Mouse (Mus musculus): ENCODE measurements around the gene Ktn1.

The Ktn1 gene

DNA sequence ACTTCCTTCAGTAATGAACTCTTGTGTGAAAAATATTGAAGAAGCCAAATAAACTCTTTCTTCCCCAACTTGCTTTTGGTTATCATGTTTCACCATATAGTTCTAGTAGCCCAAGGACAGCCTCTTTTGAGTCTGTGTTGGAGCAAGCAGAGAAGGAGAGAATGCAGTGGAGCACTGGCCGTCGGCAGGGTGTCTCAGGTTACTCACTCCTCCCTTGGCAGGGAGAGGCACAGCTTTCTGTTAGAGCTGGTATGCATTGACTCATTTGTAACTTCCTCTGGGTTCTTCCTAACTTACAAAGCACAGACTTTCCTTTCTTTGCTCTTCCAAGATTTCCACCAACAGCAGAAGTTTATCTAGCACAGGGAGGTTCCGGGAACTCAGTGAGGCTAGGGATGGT lies 105.3 kb downstream of the Ktn1 start:
- in situ Hi-C loops (cut with MboI; ENCODE audit: low sequenced_read_pairs) = loop anchor here (10.0 kb wide), 1 partner anchor 611 kb away; no protein-coding TSS in a partner anchor

DNA sequence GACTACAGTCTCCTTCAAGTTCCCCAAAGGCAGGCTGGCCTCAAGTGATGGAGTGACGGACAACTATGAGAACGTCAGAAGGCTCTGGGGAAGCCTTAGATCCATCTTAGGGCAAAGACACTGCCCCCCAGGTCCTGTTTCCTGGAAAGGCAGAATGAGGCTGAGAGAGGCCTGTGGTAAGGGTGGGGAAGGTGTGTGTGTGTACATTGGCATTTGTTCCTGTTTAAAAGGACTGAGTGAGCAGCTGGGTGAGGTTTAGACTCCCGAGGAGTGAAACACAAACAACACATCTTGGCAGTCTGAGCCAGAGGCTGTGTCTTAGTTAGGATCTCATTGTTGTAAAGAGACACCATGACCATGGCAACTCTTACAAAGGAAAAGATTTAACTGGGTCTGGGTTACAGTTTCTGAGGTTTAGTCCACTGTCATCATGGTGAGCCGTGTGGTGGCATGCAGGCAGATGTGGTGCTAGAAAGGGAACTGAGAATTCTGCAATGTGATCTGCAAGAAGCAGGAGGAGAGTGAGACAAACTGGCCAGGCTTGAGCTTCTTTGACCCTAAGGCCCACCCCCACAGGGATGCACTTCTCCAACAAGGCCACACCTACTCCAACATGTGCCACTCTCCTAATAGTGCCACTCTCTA lies 106.1 kb downstream of the Ktn1 start:
- in situ Hi-C loops (cut with MboI; ENCODE audit: low sequenced_read_pairs) = loop anchor here (10.0 kb wide), 1 partner anchor 610 kb away; no protein-coding TSS in a partner anchor

DNA sequence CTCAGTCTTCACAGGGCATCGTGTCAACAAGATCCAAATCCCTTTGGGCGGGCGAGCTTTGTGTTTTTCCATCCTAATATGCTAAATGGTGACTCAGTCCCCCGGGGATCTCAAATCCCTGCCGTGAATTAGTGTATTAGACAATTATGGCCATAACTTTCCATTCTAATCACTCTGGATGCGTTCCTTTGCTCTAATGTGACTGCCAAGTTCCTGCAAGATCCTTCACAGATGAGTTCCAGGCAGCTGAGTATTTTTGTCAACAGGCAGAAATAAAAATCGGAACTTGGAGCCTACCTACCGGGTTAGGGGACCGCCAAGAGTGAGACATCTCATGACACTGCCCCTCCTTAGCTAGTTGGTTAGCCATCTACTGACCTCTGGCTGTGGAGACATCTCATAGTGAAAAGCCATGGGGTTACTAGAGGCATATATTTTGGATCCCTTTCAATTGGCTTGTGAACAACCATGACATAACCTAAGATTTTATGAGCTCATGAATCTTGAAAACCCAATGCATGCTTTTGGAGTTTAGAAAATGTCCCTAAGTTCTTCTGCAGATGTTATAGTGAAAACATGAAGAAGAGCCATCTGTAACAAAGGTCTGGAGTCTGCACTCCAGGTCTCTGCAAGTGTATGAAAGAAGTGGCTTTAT lies 108.3 kb downstream of the Ktn1 start:
- in situ Hi-C loops (cut with MboI; ENCODE audit: low sequenced_read_pairs) = loop anchor here (10.0 kb wide), 1 partner anchor 608 kb away; no protein-coding TSS in a partner anchor

DNA sequence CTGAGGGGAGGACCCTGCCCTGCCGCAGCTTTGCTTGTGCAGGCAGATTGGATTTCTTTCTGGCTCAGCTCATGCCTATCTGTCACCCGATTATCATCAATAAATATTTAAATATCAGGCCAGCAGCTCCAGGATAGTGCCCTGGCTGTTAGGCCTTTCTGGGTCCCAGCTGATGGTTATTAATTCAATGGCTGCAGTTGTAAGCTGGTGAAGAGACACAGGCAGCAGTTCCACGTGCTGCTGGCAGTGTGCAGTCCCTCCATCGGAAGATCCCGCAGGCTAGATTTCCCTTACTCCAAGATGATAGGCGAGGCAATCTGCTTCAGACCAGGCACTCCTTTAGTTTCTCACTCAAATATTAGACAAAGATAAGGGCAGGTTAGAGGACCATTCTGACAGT lies 116.9 kb downstream of the Ktn1 start:
- in situ Hi-C loops (cut with MboI; ENCODE audit: low sequenced_read_pairs) = no loop called here

DNA sequence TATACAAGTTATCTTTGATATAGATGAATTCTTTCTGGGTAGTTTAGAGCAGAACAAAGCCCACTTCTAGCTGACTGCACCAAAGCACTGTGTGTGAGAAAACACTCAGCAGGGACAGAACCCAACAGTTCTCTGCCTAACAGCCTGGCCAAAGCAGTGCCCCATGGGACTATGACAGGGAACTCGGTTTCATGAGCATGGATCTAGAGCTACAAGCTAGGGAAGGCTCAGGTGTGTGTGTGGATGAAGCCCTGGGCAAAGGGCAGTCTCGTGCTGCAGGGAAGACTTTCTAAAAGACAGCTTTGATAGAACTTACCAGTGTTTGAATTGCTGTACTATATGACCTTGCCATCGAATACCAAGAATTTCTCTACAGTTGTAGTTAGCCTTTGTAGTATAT lies 117.5 kb downstream of the Ktn1 start:
- in situ Hi-C loops (cut with MboI; ENCODE audit: low sequenced_read_pairs) = no loop called here

- in situ Hi-C loops (cut with MboI; ENCODE audit: low sequenced_read_pairs) = no loop called here
These were observed 118.1 kb downstream of the Ktn1 start for GRCm38 (mm10) chr14:47766373-47766772.

GRCm38 (mm10) chr14:47771496-47771895 lies 123.2 kb downstream of the Ktn1 start:
- in situ Hi-C loops (cut with MboI; ENCODE audit: low sequenced_read_pairs) = no loop called here

DNA sequence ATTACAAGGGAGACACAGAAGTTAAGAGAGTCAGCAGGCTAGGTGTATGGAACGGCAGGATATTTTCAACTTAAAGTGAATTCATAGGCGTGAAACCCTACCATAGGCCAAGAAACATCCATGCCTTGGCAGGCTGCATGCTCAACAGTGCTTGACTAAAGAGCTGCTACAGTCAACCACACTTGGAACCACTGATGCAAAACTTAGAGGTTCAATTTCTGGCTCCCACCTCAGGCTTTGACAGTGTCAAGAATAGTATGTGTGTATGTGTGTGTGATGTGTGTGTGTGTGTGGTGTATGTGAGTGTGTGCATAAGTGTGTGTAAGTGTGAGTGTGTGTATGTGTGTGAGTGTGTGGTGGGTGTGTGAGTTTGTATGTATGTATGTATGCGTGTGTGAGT lies 127.3 kb downstream of the Ktn1 start:
- in situ Hi-C loops (cut with MboI; ENCODE audit: low sequenced_read_pairs) = no loop called here

- in situ Hi-C loops (cut with MboI; ENCODE audit: low sequenced_read_pairs) = no loop called here
These were observed 128.2 kb downstream of the Ktn1 start for GRCm38 (mm10) chr14:47776260-47777035.

DNA sequence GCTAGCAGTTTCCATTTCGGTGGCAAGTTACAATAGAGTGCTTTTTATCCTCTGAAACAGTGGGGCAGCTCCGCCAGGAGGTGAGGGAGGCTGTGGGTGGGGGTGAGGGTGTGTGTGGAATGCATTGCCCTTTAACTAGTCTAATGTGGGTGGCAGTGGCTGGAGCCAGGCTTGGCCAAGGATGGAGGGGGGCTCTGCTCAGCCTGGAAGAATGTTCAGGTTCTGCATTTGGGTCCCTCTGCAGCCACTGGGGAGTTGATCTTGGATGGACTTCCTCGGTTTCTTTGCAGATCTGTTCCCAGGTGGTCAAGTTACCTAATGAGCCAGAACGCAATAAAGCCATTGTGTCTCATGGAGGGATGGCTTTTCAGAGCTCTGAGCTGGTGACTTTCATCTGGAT lies 137.9 kb downstream of the Ktn1 start:
- in situ Hi-C loops (cut with MboI; ENCODE audit: low sequenced_read_pairs) = no loop called here

Data from CH12F3 (cell line).